Mouse (Mus musculus) kidney, embryonic 14.5 days (tissue): Measurements from ENCODE around the gene Serpinf2. TPM values are rescaled to one million over a fixed set of nuclear protein-coding genes. Genes with fewer than 3 reads are reported as not detected.

Experiments
- ATAC-seq: fragments of 200-750 bp; cut with Nextera tagmentation; 2 replicates; pipeline ENCODE4 v1.8.0; 2017; ENCODE audit warnings: moderate number of reproducible peaks, mild to moderate bottlenecking, moderate TSS enrichment, moderate library complexity; ENCODE audit not compliant: low FRiP score, low TSS enrichment
- H3K27ac ChIP-seq: fragments of 300-500 bp; sonication (generic); 2 replicates; pipeline ENCODE4 v1.5.1; 2014; ENCODE audit warnings: low read depth, mild to moderate bottlenecking, low read length, moderate library complexity, mixed read lengths
- H3K27me3 ChIP-seq: fragments of 300-500 bp; sonication (generic); 2 replicates; pipeline ENCODE4 v1.6.1; 2014; ENCODE audit warnings: mild to moderate bottlenecking, low read length; ENCODE audit not compliant: control insufficient read depth, insufficient read depth
- H3K36me3 ChIP-seq: fragments of 300-500 bp; sonication (generic); 2 replicates; pipeline ENCODE4 v1.6.1; 2014; ENCODE audit warnings: low read length, mixed read lengths; ENCODE audit not compliant: control insufficient read depth, insufficient read depth
- H3K4me1 ChIP-seq: fragments of 300-500 bp; sonication (generic); 2 replicates; pipeline ENCODE4 v1.6.1; 2014; ENCODE audit warnings: low read length, mixed read lengths; ENCODE audit not compliant: control insufficient read depth, insufficient read depth
- H3K4me2 ChIP-seq: fragments of 300-500 bp; sonication (generic); replicated peaks from 2 replicates; pipeline ENCODE4 v1.6.1; 2014; ENCODE audit warnings: low read depth, mild to moderate bottlenecking, low read length
- H3K4me3 ChIP-seq: fragments of 300-500 bp; sonication (generic); 2 replicates; pipeline ENCODE4 v1.5.1; 2014; ENCODE audit warnings: mild to moderate bottlenecking, low read length
- H3K9ac ChIP-seq: fragments of 300-500 bp; sonication (generic); 2 replicates; pipeline ENCODE4 v1.6.1; 2014; ENCODE audit warnings: low read depth, mild to moderate bottlenecking, low read length, moderate library complexity
- H3K9me3 ChIP-seq: fragments of 300-500 bp; sonication (generic); 2 replicates; pipeline ENCODE4 v1.6.1; 2016; ENCODE audit warnings: low read length; ENCODE audit not compliant: control insufficient read depth
- WGBS: fragments of 180-500 bp; shearing (Covaris S2); extraction: QIAGEN DNeasy Blood & Tissue Kit; methylation state at CpG from one replicate; pipeline ENCODE4 v1.1.7; 2014; 5-methylcytosine and 5-hydroxymethylcytosine counted together
- polyA plus RNA-seq: library from polyadenylated mRNA; unstranded; fragments of >200 nt; fragmentation: Nextera tagmentation; extraction: Ambion mirVana; gene quantifications from 2 replicates; pipeline ENCODE4 v1.2.1, GENCODE M21; 2014

The Serpinf2 gene
- polyA plus RNA-seq = 3.9 and 8.4 TPM in 2 replicates

DNA sequence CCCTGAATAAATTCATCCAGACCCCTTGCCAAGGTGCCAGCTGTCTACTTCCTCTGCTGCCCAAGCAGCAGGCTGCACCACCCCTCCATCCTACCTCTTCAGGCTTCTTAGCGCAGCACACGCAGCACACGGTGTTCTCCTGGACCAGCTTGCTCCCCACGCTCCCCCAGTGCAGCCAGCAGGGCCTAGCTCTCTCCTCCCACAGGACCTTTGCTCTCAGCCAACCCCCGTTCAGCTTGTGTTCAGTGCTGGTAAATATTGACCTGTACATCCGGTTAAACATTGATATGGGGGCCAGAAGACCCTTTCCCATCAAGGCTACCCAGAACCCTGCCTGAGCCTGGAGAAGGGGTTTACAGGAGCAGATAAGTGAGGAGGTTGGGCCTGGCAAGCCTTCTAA is at the start of gene Serpinf2:
Gene Serpinf2, minus strand, starts transcription at position 229 of the 400 bp plus-strand sequence.
- Histone ChIP-seq H3K9me3 (no peaks in the 10 kb centered on the region), H3K4me3 (no peak within 1 kb of the TSS), H3K9ac (no peak within 1 kb of the TSS), H3K36me3 (no peaks in the 10 kb centered on the region), H3K4me1 (no peaks in the 10 kb centered on the region), H3K27ac (no peak within 1 kb of the TSS), H3K27me3 (no peaks in the 10 kb centered on the region), H3K4me2 (no peak within 1 kb of the TSS)
- 77% methylated on average over 6 of the region's 6 CpGs for WGBS
- no peak for ATAC-seq

DNA sequence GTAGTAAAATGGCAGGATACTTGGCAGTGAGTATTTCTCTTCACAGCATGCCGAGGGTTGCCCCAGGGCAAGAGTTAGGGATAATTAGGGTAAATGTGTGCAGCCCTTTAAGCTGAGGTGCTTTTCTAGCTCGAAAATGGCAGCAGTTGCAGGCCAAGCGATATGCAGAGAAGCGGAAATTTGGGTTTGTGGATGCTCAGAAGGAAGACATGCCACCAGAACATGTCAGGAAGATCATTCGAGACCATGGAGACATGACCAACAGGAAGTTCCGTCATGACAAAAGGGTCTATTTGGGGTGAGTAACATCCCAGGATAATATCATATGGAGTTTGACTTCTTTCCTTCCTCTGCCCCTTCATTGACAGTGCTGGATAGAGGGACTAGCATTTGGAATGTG is 48.1 kb upstream of the Serpinf2 start:
- H3K9ac ChIP-seq = peak overlapping the region; percentile 94
- H3K4me2 ChIP-seq = peak overlapping the region; percentile 67
- H3K9me3 ChIP-seq = no peaks in the 10 kb centered on the region
- H3K27me3 ChIP-seq = no peaks in the 10 kb centered on the region
- no peak overlapping the region for H3K27ac ChIP-seq
- no peak for ATAC-seq
- peak overlapping the region; percentile 100 for H3K4me3 ChIP-seq
- peaks cover 8% of the 10 kb centered on the region; the same call in 1 of the 2 replicates for H3K4me1 ChIP-seq
- H3K36me3 ChIP-seq = peaks cover 40% of the 10 kb centered on the region
- WGBS = 47% methylated on average over 6 of the region's 6 CpGs

DNA sequence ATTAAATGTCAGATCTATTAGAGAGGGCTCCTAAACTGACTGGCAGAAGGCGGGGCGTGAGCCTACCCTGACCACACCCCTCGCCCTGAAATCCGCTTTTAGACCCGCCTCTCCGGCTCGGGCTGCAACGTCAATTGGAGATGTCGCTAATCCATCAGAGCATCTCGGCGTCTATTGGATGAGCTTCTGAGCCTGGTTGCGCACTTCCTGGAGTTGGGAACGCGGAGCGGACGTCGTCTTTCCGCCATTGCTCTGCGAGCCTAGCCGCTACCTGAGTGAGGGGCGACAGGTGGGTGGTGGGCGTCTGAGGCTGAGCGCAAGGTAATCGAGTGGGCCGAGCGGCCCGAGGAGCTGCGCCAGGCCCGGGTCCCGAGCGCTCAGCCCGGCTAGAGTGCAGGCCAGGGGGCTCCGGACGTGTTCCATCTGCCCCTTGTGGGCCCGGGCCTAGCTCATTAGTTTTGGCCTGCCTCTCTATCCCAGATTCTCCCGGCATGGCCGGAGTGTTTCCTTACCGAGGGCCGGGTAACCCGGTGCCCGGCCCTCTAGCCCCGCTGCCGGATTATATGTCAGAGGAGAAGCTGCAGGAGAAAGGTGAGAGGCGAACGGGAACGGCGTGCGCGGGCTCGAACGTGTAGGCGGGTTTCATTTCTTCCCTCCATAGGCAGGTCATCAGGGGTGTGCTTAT is 47.4 kb upstream of the Serpinf2 start, which contains the start of gene Prpf8:
Gene Prpf8, plus strand, starts transcription at position 216 of the 685 bp plus-strand sequence.
- Histone ChIP-seq H3K4me3 (peak within 1 kb of the TSS; percentile 100), H3K27me3 (no peaks in the 10 kb centered on the region), H3K36me3 (peaks cover 32% of the 10 kb centered on the region), H3K4me2 (peak within 1 kb of the TSS; percentile 67), H3K4me1 (peaks cover 8% of the 10 kb centered on the region; the same call in 1 of the 2 replicates), H3K9ac (peak within 1 kb of the TSS; percentile 94), H3K27ac (peak within 1 kb of the TSS; percentile 72; the same call in 1 of the 2 replicates), H3K9me3 (no peaks in the 10 kb centered on the region)
- ATAC-seq = peak; percentile 100
- WGBS = under 1% methylated on average over 52 of the region's 52 CpGs

- H3K9me3 ChIP-seq = no peaks in the 10 kb centered on the region
- no peak overlapping the region for H3K27ac ChIP-seq
- peaks cover 26% of the 10 kb centered on the region for H3K36me3 ChIP-seq
- H3K9ac ChIP-seq = no peak overlapping the region
- H3K4me1 ChIP-seq = peaks cover 8% of the 10 kb centered on the region; the same call in 1 of the 2 replicates
- peak overlapping the region; percentile 100 for H3K4me3 ChIP-seq
- WGBS = 18% methylated on average over 3 of the region's 3 CpGs
- ATAC-seq = peak; percentile 4; the same call in 1 of the 2 replicates
- no peaks in the 10 kb centered on the region for H3K27me3 ChIP-seq
- peak overlapping the region; percentile 33 for H3K4me2 ChIP-seq
Measured at GRCm38 (mm10) chr11:75486192-75486591, 46.8 kb upstream of the Serpinf2 start.

DNA sequence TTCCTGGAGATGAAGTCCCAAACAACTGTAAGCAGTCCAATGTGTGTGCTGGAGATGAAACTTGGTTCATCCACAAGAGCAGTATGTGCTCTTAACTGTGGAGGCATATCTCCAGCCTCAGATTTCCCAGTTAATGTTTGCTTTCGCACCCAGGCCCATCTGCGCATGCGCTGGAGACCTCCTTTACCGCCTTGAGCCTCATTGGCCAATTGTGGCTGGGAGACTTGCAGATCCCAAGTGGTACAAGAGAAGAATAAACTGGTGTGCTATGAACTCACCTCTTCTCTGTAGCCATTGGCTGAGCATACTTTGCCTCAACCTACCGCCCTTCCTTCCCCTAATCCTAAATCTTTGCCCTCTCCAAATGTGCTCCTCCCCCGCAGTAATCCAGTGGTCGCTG is 34.0 kb upstream of the Serpinf2 start:
- H3K9me3 ChIP-seq = no peaks in the 10 kb centered on the region
- 69% methylated on average over 7 of the region's 7 CpGs for WGBS
- no peak overlapping the region for H3K4me2 ChIP-seq
- ATAC-seq = no peak
- H3K36me3 ChIP-seq = no peaks in the 10 kb centered on the region
- H3K4me1 ChIP-seq = no peaks in the 10 kb centered on the region
- no peak overlapping the region for H3K4me3 ChIP-seq
- no peak overlapping the region for H3K27ac ChIP-seq
- no peak overlapping the region for H3K9ac ChIP-seq
- H3K27me3 ChIP-seq = no peaks in the 10 kb centered on the region

GRCm38 (mm10) chr11:75472469-75473081 is 33.2 kb upstream of the Serpinf2 start:
- Histone ChIP-seq H3K4me1 (peaks cover 1% of the 10 kb centered on the region; the same call in 1 of the 2 replicates), H3K4me3 (no peak overlapping the region), H3K27me3 (no peaks in the 10 kb centered on the region), H3K36me3 (no peaks in the 10 kb centered on the region), H3K27ac (no peak overlapping the region), H3K9me3 (no peaks in the 10 kb centered on the region), H3K4me2 (no peak overlapping the region), H3K9ac (no peak overlapping the region)
- WGBS = 78% methylated on average over 11 of the region's 11 CpGs
- no peak for ATAC-seq

GRCm38 (mm10) chr11:75470675-75471074 is 31.3 kb upstream of the Serpinf2 start:
- WGBS = 75% methylated on average over 3 of the region's 3 CpGs

GRCm38 (mm10) chr11:75469261-75469660 is 29.9 kb upstream of the Serpinf2 start:
- ATAC-seq = no peak
- no peak overlapping the region for H3K27ac ChIP-seq
- H3K27me3 ChIP-seq = no peaks in the 10 kb centered on the region
- no peak overlapping the region for H3K4me3 ChIP-seq
- H3K36me3 ChIP-seq = peaks cover 10% of the 10 kb centered on the region; the same call in 1 of the 2 replicates
- H3K9ac ChIP-seq = no peak overlapping the region
- H3K4me2 ChIP-seq = no peak overlapping the region
- peaks cover 3% of the 10 kb centered on the region; the same call in 1 of the 2 replicates for H3K9me3 ChIP-seq
- 94% methylated on average over 4 of the region's 4 CpGs for WGBS
- peaks cover 5% of the 10 kb centered on the region; the same call in 1 of the 2 replicates for H3K4me1 ChIP-seq

More at GRCm38 (mm10) chr11:75470675-75471074, 31.3 kb upstream of the Serpinf2 start:
- Histone ChIP-seq H3K27ac (no peak overlapping the region), H3K9ac (no peak overlapping the region), H3K4me2 (no peak overlapping the region), H3K9me3 (peaks cover 3% of the 10 kb centered on the region; the same call in 1 of the 2 replicates), H3K4me1 (peaks cover 5% of the 10 kb centered on the region; the same call in 1 of the 2 replicates), H3K27me3 (no peaks in the 10 kb centered on the region), H3K4me3 (no peak overlapping the region), H3K36me3 (peaks cover 3% of the 10 kb centered on the region; the same call in 1 of the 2 replicates)
- no peak for ATAC-seq
